Mouse (Mus musculus) erythroblast, embryonic 14.5 days (primary cell): ENCODE measurements around the gene Malsu1. TPM values are rescaled to one million over a fixed set of nuclear protein-coding genes. Genes with fewer than 3 reads are reported as not detected.

Experiments used
- H3K27me3 ChIP-seq: 2 replicates; pipeline ENCODE4 v1.6.1; 2012; ENCODE audit warnings: inconsistent platforms; ENCODE audit not compliant: control insufficient read depth
- H3K36me3 ChIP-seq: 2 replicates; pipeline ENCODE4 v1.6.1; 2012; ENCODE audit warnings: mild to moderate bottlenecking, inconsistent platforms; ENCODE audit not compliant: control insufficient read depth
- H3K4me1 ChIP-seq: 2 replicates; pipeline ENCODE4 v1.6.1; 2012; ENCODE audit warnings: inconsistent platforms; ENCODE audit not compliant: control insufficient read depth
- H3K4me3 ChIP-seq: replicated peaks from 2 replicates; pipeline ENCODE3; 2012; ENCODE audit warnings: moderate library complexity, mild to moderate bottlenecking, inconsistent platforms
- H3K9me3 ChIP-seq: 2 replicates; pipeline ENCODE4 v1.6.1; 2012; ENCODE audit warnings: low read length, inconsistent platforms, mixed read lengths; ENCODE audit not compliant: control insufficient read depth
- GATA1 ChIP-seq: IDR thresholded peaks from 2 replicates; pipeline ENCODE4 v1.6.1; 2012; ENCODE audit warnings: low read length, inconsistent platforms, mixed read lengths
- TAL1 ChIP-seq: IDR thresholded peaks from 3 replicates; pipeline ENCODE4 v1.6.1; 2012; ENCODE audit warnings: low read length, inconsistent platforms, mixed read lengths
- polyA plus RNA-seq: library from polyadenylated mRNA; stranded (reverse); fragments of >175 nt; gene quantifications from 2 replicates; pipeline ENCODE4 v1.2.3, GENCODE M21; 2012

Gene Malsu1
- polyA plus RNA-seq, 1 experiment, result 2.9 TPM

- no peaks in the 10 kb centered on the region for H3K27me3 ChIP-seq
- H3K4me3 ChIP-seq, result no peak overlapping the region
- peaks cover 14% of the 10 kb centered on the region for H3K36me3 ChIP-seq
- TF ChIP-seq GATA1 (no peak), TAL1 (no peak)
- H3K4me1 ChIP-seq, result peaks cover 3% of the 10 kb centered on the region; the same call in 1 of the 2 replicates
- no peaks in the 10 kb centered on the region for H3K9me3 ChIP-seq
Observed at GRCm38 (mm10) chr6:49119462-49120135, 46.0 kb downstream of the Malsu1 start.

GRCm38 (mm10) chr6:49120370-49120769 is 46.8 kb downstream of the Malsu1 start:
- Histone ChIP-seq H3K27me3 (no peaks in the 10 kb centered on the region), H3K4me3 (no peak overlapping the region), H3K9me3 (no peaks in the 10 kb centered on the region), H3K36me3 (peaks cover 17% of the 10 kb centered on the region), H3K4me1 (peaks cover 3% of the 10 kb centered on the region; the same call in 1 of the 2 replicates)
- TF ChIP-seq GATA1, result no peak
- TF ChIP-seq TAL1, result no peak

GRCm38 (mm10) chr6:49130328-49130727 is 56.7 kb downstream of the Malsu1 start:
- H3K4me3 ChIP-seq, result no peak overlapping the region
- H3K9me3 ChIP-seq, result no peaks in the 10 kb centered on the region
- H3K36me3 ChIP-seq, result peaks cover 6% of the 10 kb centered on the region
- no peaks in the 10 kb centered on the region for H3K27me3 ChIP-seq
- TF ChIP-seq TAL1 (no peak), GATA1 (no peak)
- H3K4me1 ChIP-seq, result no peaks in the 10 kb centered on the region

- H3K27me3 ChIP-seq, result no peaks in the 10 kb centered on the region
- H3K4me1 ChIP-seq, result peaks cover 6% of the 10 kb centered on the region
- H3K4me3 ChIP-seq, result no peak overlapping the region
- H3K9me3 ChIP-seq, result no peaks in the 10 kb centered on the region
- H3K36me3 ChIP-seq, result peaks cover 4% of the 10 kb centered on the region
- TF ChIP-seq TAL1, result no peak
Observed at GRCm38 (mm10) chr6:49131855-49132254, 58.3 kb downstream of the Malsu1 start.

GRCm38 (mm10) chr6:49132352-49133090 is 58.9 kb downstream of the Malsu1 start:
- Histone ChIP-seq H3K9me3 (no peaks in the 10 kb centered on the region), H3K36me3 (peaks cover 4% of the 10 kb centered on the region), H3K27me3 (no peaks in the 10 kb centered on the region), H3K4me1 (peaks cover 12% of the 10 kb centered on the region), H3K4me3 (no peak overlapping the region)
- no peak for TF ChIP-seq GATA1
- no peak for TF ChIP-seq TAL1

Other genes with a start within 250 kb of the Malsu1 start
- 0.32 and 0.81 TPM in 2 replicates for gene Tmem176a, start 232.9 kb upstream of the Malsu1 start, polyA plus RNA-seq
- gene Tmem176b, start 232.3 kb upstream of the Malsu1 start, polyA plus RNA-seq, result 0.10 and 0.18 TPM in 2 replicates
- not detected in 2 replicates for gene Aoc1, start 200.9 kb upstream of the Malsu1 start, polyA plus RNA-seq
- not detected in 2 replicates for gene 1600015I10Rik, start 143.9 kb upstream of the Malsu1 start, polyA plus RNA-seq
- gene Doxl2, start 98.8 kb upstream of the Malsu1 start, polyA plus RNA-seq, result 0.04 TPM in 1 of 2 replicates, not detected in the other
- gene Svs1, start 86.9 kb upstream of the Malsu1 start, polyA plus RNA-seq, result not detected in 2 replicates
- gene Gpnmb, start 37.2 kb upstream of the Malsu1 start, polyA plus RNA-seq, result 0.03 and 0.07 TPM in 2 replicates
- 0.48 and 0.58 TPM in 2 replicates for gene Igf2bp3, start 141.2 kb downstream of the Malsu1 start, polyA plus RNA-seq
- gene Tra2a, start 190.2 kb downstream of the Malsu1 start, polyA plus RNA-seq, result 2.1 and 2.7 TPM in 2 replicates
- not detected in 2 replicates for gene Ccdc126, start 245.5 kb downstream of the Malsu1 start, polyA plus RNA-seq